Mouse (Mus musculus) limb, embryonic 14.5 days (tissue): ENCODE results near the gene Rimbp3. TPM values are rescaled to one million over a fixed set of nuclear protein-coding genes. Genes with fewer than 3 reads are reported as not detected.
"Not testable (repeated sequence)": the region's sequence is repeated elsewhere in the genome, so short reads cannot be mapped to it uniquely, and the experiment has no call there.

Experiments
- ATAC-seq: fragments of 200-750 bp; cut with Nextera tagmentation; 2 replicates; pipeline ENCODE4 v1.8.0; 2017; ENCODE audit warnings: low read depth, moderate number of reproducible peaks, moderate TSS enrichment; ENCODE audit not compliant: low FRiP score
- DNase-seq: peaks from one replicate; pipeline ENCODE4 v3.0.0-alpha.2; 2015; ENCODE audit warnings: low spot score
- H3K27ac ChIP-seq: fragments of 300-500 bp; sonication (generic); replicated peaks from 2 replicates; pipeline ENCODE4 v1.5.1; 2014; ENCODE audit warnings: low read depth, mild to moderate bottlenecking, low read length, moderate library complexity, mixed read lengths
- H3K27me3 ChIP-seq: fragments of 300-500 bp; sonication (generic); 2 replicates; pipeline ENCODE4 v1.6.1; 2014; ENCODE audit warnings: low read length, mixed read lengths; ENCODE audit not compliant: control insufficient read depth, insufficient read depth
- H3K36me3 ChIP-seq: fragments of 300-500 bp; sonication (generic); 2 replicates; pipeline ENCODE4 v1.6.1; 2014; ENCODE audit warnings: mild to moderate bottlenecking, low read length, moderate library complexity, mixed read lengths; ENCODE audit not compliant: control insufficient read depth, insufficient read depth
- H3K4me1 ChIP-seq: fragments of 300-500 bp; sonication (generic); 2 replicates; pipeline ENCODE4 v1.6.1; 2014; ENCODE audit warnings: antibody characterized with exemption, low read length, mixed read lengths; ENCODE audit not compliant: control insufficient read depth, insufficient read depth
- H3K4me2 ChIP-seq: fragments of 300-500 bp; sonication (generic); replicated peaks from 2 replicates; pipeline ENCODE4 v1.6.1; 2014; ENCODE audit warnings: low read depth, mild to moderate bottlenecking, low read length, moderate library complexity; ENCODE audit not compliant: severe bottlenecking
- H3K4me3 ChIP-seq: fragments of 300-500 bp; sonication (generic); replicated peaks from 2 replicates; pipeline ENCODE4 v1.5.1; 2014; ENCODE audit warnings: low read length
- H3K9ac ChIP-seq: fragments of 300-500 bp; sonication (generic); 2 replicates; pipeline ENCODE4 v1.6.1; 2014; ENCODE audit warnings: mild to moderate bottlenecking, low read depth, low read length, moderate library complexity; ENCODE audit not compliant: severe bottlenecking
- H3K9me3 ChIP-seq: fragments of 300-500 bp; sonication (generic); 2 replicates; pipeline ENCODE4 v1.6.1; 2016; ENCODE audit warnings: low read length; ENCODE audit not compliant: control insufficient read depth
- POLR2A ChIP-seq: fragments of 200-500 bp; IDR thresholded peaks from 2 replicates; pipeline ENCODE4 v1.8.0; 2012; ENCODE audit warnings: inconsistent platforms, mild to moderate bottlenecking, moderate library complexity, borderline replicate concordance; ENCODE audit not compliant: insufficient read depth, insufficient read length; ENCODE audit errors: extremely low read depth
- WGBS: fragments of 180-500 bp; shearing (Covaris S2); extraction: QIAGEN DNeasy Blood & Tissue Kit; methylation state at CpG from one replicate; pipeline ENCODE4 v1.1.7; 2014; 5-methylcytosine and 5-hydroxymethylcytosine counted together
- polyA plus RNA-seq, 2 experiments: library from polyadenylated mRNA; depleted of rRNA in 1 of 2; stranded (reverse) in 1 of 2; unstranded in 1 of 2; fragments of >200 nt; fragmentation: Nextera tagmentation in 1 of 2; extraction: Ambion mirVana in 1 of 2; gene quantifications; 2 replicates each; pipeline versions ENCODE4 v1.2.1 to v1.2.3; 2012 to 2014

Rimbp3 gene
- polyA plus RNA-seq (2012; rRNA removed) (0.21 and 0.22 TPM in 2 replicates), polyA plus RNA-seq (2014; fragmentation: Nextera tagmentation; extraction: Ambion mirVana) (0.17 and 0.26 TPM in 2 replicates)

GRCm38 (mm10) chr16:17208389-17209361, at the start of gene Rimbp3:
TSS of gene Rimbp3 (plus strand) at chr16:17208603.
- peak; percentile 88 for DNase-seq
- under 1% methylated on average over 77 of the region's 85 CpGs for WGBS

GRCm38 (mm10) chr16:17165478-17165877, 42.9 kb upstream of the Rimbp3 start:
- H3K4me3 ChIP-seq, H3K27me3 ChIP-seq: not testable (repeated sequence)
- H3K36me3 ChIP-seq: peaks cover 49% of the 10 kb centered on the region

More at GRCm38 (mm10) chr16:17208389-17209361, at the start of gene Rimbp3:
- Histone ChIP-seq H3K4me1 (peaks cover 10% of the 10 kb centered on the region), H3K27ac (no peak within 1 kb of the TSS), H3K27me3 (peaks cover 15% of the 10 kb centered on the region), H3K9me3 (no peaks in the 10 kb centered on the region), H3K36me3 (no peaks in the 10 kb centered on the region), H3K9ac (peak within 1 kb of the TSS; percentile 60), H3K4me2 (peak within 1 kb of the TSS; percentile 98), H3K4me3 (peak within 1 kb of the TSS; percentile 62)
- peak; percentile 78 for ATAC-seq
- peak; percentile 50; the same call in 1 of the 2 replicates for TF ChIP-seq POLR2A

GRCm38 (mm10) chr16:17167179-17167578, 41.2 kb upstream of the Rimbp3 start:
- DNase-seq (no peak), ATAC-seq (no peak)
- Histone ChIP-seq H3K4me3 (no peak overlapping the region), H3K9ac (no peak overlapping the region), H3K27me3 (no peaks in the 10 kb centered on the region), H3K9me3 (no peaks in the 10 kb centered on the region), H3K4me2 (no peak overlapping the region), H3K4me1 (no peaks in the 10 kb centered on the region), H3K36me3 (peaks cover 53% of the 10 kb centered on the region), H3K27ac (no peak overlapping the region)
- TF ChIP-seq POLR2A: no peak

More at GRCm38 (mm10) chr16:17165478-17165877, 42.9 kb upstream of the Rimbp3 start:
- H3K9me3 ChIP-seq, H3K9ac ChIP-seq, H3K27ac ChIP-seq, H3K4me1 ChIP-seq, ATAC-seq, DNase-seq, H3K4me2 ChIP-seq: not testable (repeated sequence)
- 94% methylated on average over 1 of the region's 1 CpGs for WGBS

GRCm38 (mm10) chr16:17168049-17168448, 40.4 kb upstream of the Rimbp3 start:
- ATAC-seq: no peak
- DNase-seq: no peak
- no peak overlapping the region for H3K9ac ChIP-seq
- H3K36me3 ChIP-seq: peaks cover 57% of the 10 kb centered on the region
- H3K4me3 ChIP-seq: no peak overlapping the region
- no peak for TF ChIP-seq POLR2A
- H3K27me3 ChIP-seq: no peaks in the 10 kb centered on the region
- WGBS: 83% methylated on average over 5 of the region's 5 CpGs
- H3K27ac ChIP-seq: no peak overlapping the region
- no peaks in the 10 kb centered on the region for H3K9me3 ChIP-seq
- H3K4me2 ChIP-seq: no peak overlapping the region
- H3K4me1 ChIP-seq: no peaks in the 10 kb centered on the region

GRCm38 (mm10) chr16:17175765-17176164, 32.6 kb upstream of the Rimbp3 start:
- H3K4me1 ChIP-seq: no peaks in the 10 kb centered on the region
- no peaks in the 10 kb centered on the region for H3K9me3 ChIP-seq
- peaks cover 44% of the 10 kb centered on the region for H3K36me3 ChIP-seq
- no peak overlapping the region for H3K4me2 ChIP-seq
- H3K27ac ChIP-seq: no peak overlapping the region
- H3K4me3 ChIP-seq: no peak overlapping the region
- H3K27me3 ChIP-seq: no peaks in the 10 kb centered on the region
- ATAC-seq (no peak), DNase-seq (no peak)
- no peak for TF ChIP-seq POLR2A
- H3K9ac ChIP-seq: no peak overlapping the region
- WGBS: 96% methylated on average over 2 of the region's 2 CpGs
